Mouse (Mus musculus): Measurements from ENCODE around the gene Lingo4.

- TF ChIP-seq POLR2A (IDR thresholded peaks at IDR 0.05; ENCODE audit: control insufficient read depth in 1 of 2, insufficient read depth in 1 of 2, low read depth in 1 of 2, low read length in 2 of 2, poor library complexity in 1 of 2), result no peak
- no peak for TF ChIP-seq HCFC1 (IDR thresholded peaks at IDR 0.05; ENCODE audit: low read depth, low read length)
- no peak for TF ChIP-seq CTCF (IDR thresholded peaks at IDR 0.05 in 2 of 3, conservative IDR thresholded peaks at IDR 0.05 in 1 of 3; ENCODE audit: control insufficient read depth in 1 of 3, insufficient read depth in 1 of 3, low read depth in 2 of 3, low read length in 3 of 3, poor library complexity in 1 of 3, severe bottlenecking in 1 of 3)
- no peak for TF ChIP-seq UBTF (IDR thresholded peaks at IDR 0.05; ENCODE audit: borderline replicate concordance, insufficient read depth, low read depth, low read length)
- TF ChIP-seq GATA1 (IDR thresholded peaks at IDR 0.05; ENCODE audit: low read depth, low read length), result no peak
- TF ChIP-seq MAX (IDR thresholded peaks at IDR 0.05; ENCODE audit: low read length), result no peak
- no peak for TF ChIP-seq USF2 (IDR thresholded peaks at IDR 0.05; ENCODE audit: borderline replicate concordance in 1 of 2, insufficient read depth in 1 of 2, low read depth in 1 of 2, low read length in 2 of 2)
Measured at GRCm38 (mm10) chr3:94375861-94376260, 22.5 kb upstream of the Lingo4 start.
